Mouse (Mus musculus) frontal cortex, adult (tissue): ENCODE data around the gene Ifi44.
A peak's percentile ranks its signal among the peaks of the same experiment; 100 is the strongest.

Experiments used
- ATAC-seq: cut with Nextera tagmentation; 2 replicates; pipeline ENCODE4 v1.9.2; 2017; ENCODE audit warnings: mild to moderate bottlenecking, moderate library complexity, mixed read lengths; ENCODE audit not compliant: low TSS enrichment

Gene Ifi44

GRCm38 (mm10) chr3:151749737-151750136, at the start of gene Ifi44:
Gene Ifi44 (minus strand): TSS chr3:151749960.
- no peak for ATAC-seq

- ATAC-seq = no peak
Measured at GRCm38 (mm10) chr3:151788622-151789021, 38.9 kb upstream of the Ifi44 start.

- ATAC-seq = peak; percentile 90
Measured at GRCm38 (mm10) chr3:151775089-151775488, 25.3 kb upstream of the Ifi44 start.

GRCm38 (mm10) chr3:151771074-151771473, 21.3 kb upstream of the Ifi44 start:
- peak; percentile 93 for ATAC-seq

GRCm38 (mm10) chr3:151748514-151748913, 1.2 kb downstream of the Ifi44 start:
- no peak for ATAC-seq

- no peak for ATAC-seq
Measured at GRCm38 (mm10) chr3:151746058-151746457, 3.7 kb downstream of the Ifi44 start.

GRCm38 (mm10) chr3:151742223-151742622, 7.5 kb downstream of the Ifi44 start:
- no peak for ATAC-seq

- peak; percentile 91 for ATAC-seq
Measured at GRCm38 (mm10) chr3:151716246-151716645, 33.5 kb downstream of the Ifi44 start.

GRCm38 (mm10) chr3:151707335-151707734, 42.4 kb downstream of the Ifi44 start:
- ATAC-seq = no peak
